In genomic region chr1:86187856-86188255, GRCm38 (mm10) we compare ENCODE assay signal across 15 mouse cellular contexts. TPM values are rescaled to one million over a fixed set of nuclear protein-coding genes. Genes with fewer than 3 reads are reported as not detected.
"Had no signal": no experiment of that assay in that cellular context is flagged by ENCODE, and none has a peak within 500 bp of the region (broad histone marks: within the 10 kb centered on the region; RNA-seq: fewer than 3 reads in every experiment).

No protein-coding gene starts in this region.

- H3K27me3 ChIP-seq: liver, embryonic 13.5 days had no signal

- ATAC-seq: intestine, postnatal 0 days had no signal

- H3K4me3 ChIP-seq: liver, embryonic 13.5 days had no signal

- DNase-seq: liver, embryonic 13.5 days; lung, adult 2 months; lung, postnatal 14 days; lung, postnatal 4 days; midbrain, embryonic 14.5 days; thymus, adult 18-20 months; thymus, postnatal 36 days had no signal

- H3K9ac ChIP-seq: liver, embryonic 13.5 days had no signal

- H3K27ac ChIP-seq: liver, embryonic 13.5 days had no signal

- H3K4me2 ChIP-seq: liver, embryonic 13.5 days; midbrain, embryonic 11.5 days had no signal

- H3K9me3 ChIP-seq: liver, embryonic 13.5 days had no signal

RNA-seq across cellular contexts. Expression of gene Gm21972, which starts 54.4 kb away (rescaled TPM):
- total RNA-seq: liver, adult 2 months had no signal
- polyA plus RNA-seq: limb, embryonic 11.5 days; liver, adult 2 months; liver, embryonic 16.5 days; lung, adult 2 months; lung, embryonic 16.5 days; spleen, adult 2 months; stomach, embryonic 14.5 days had no signal
